Mouse (Mus musculus) hematopoietic stem cell, adult 5-6 weeks (primary cell): Measurements from ENCODE around the gene Agpat2. TPM values are rescaled to one million over a fixed set of nuclear protein-coding genes. Genes with fewer than 3 reads are reported as not detected.
A peak's percentile ranks its signal among the peaks of the same experiment; 100 is the strongest.

Experiments
- ATAC-seq, 2 experiments: fragments of 125-278 bp in 1 of 2; replicated peaks in 1 of 2; 2 replicates each; pipeline ENCODE4 v1.8.0; 2016 to 2017; ENCODE audit warnings: inconsistent platforms in 2 of 2, mild to moderate bottlenecking in 2 of 2, moderate number of reproducible peaks in 2 of 2, low read depth in 1 of 2, moderate TSS enrichment in 1 of 2; ENCODE audit not compliant: low FRiP score in 2 of 2, poor library complexity in 2 of 2, severe bottlenecking in 2 of 2, insufficient read depth in 1 of 2, low TSS enrichment in 1 of 2
- total RNA-seq: library from RNA; stranded (forward); fragments of 172-1452, 232-1000 nt; gene quantifications from 2 replicates; pipeline ENCODE4 v1.2.3, GENCODE M21; 2017

Agpat2 gene
- 49.6 and 81.5 TPM in 2 replicates for total RNA-seq

- peak; percentile 59 to 66 for ATAC-seq
These were observed at the start of gene Agpat2 for GRCm38 (mm10) chr2:26603720-26604671. Gene Agpat2 (minus strand): TSS chr2:26604417.

GRCm38 (mm10) chr2:26646643-26647293 is 42.6 kb upstream of the Agpat2 start:
- peak; percentile 98 to 99 for ATAC-seq

- peak in 1 of 2 experiments; percentile 26; a peak in 1 of 4 replicates for ATAC-seq
These were observed 39.7 kb upstream of the Agpat2 start for GRCm38 (mm10) chr2:26643942-26644341.

GRCm38 (mm10) chr2:26641006-26641647 is 36.9 kb upstream of the Agpat2 start:
- no peak for ATAC-seq

- ATAC-seq = peak; percentile 71 to 76
These were observed 35.9 kb upstream of the Agpat2 start for GRCm38 (mm10) chr2:26639838-26640830.

GRCm38 (mm10) chr2:26639083-26639482 is 34.9 kb upstream of the Agpat2 start:
- ATAC-seq = no peak

- ATAC-seq = no peak
These were observed 34.4 kb upstream of the Agpat2 start for GRCm38 (mm10) chr2:26638572-26638971.

- ATAC-seq = no peak
These were observed 33.8 kb upstream of the Agpat2 start for GRCm38 (mm10) chr2:26638039-26638438.

GRCm38 (mm10) chr2:26637316-26637932 is 33.2 kb upstream of the Agpat2 start:
- ATAC-seq = no peak

GRCm38 (mm10) chr2:26636325-26636635 is 32.1 kb upstream of the Agpat2 start:
- ATAC-seq = no peak

- ATAC-seq = no peak
These were observed 31.5 kb upstream of the Agpat2 start for GRCm38 (mm10) chr2:26635489-26636324.

- peak; percentile 33 to 59; a peak in 3 of 4 replicates for ATAC-seq
These were observed 30.6 kb upstream of the Agpat2 start for GRCm38 (mm10) chr2:26634629-26635488.

- ATAC-seq = no peak
These were observed 29.8 kb upstream of the Agpat2 start for GRCm38 (mm10) chr2:26633953-26634530.

GRCm38 (mm10) chr2:26632541-26633395 is 28.6 kb upstream of the Agpat2 start:
- ATAC-seq = no peak
